8 mouse cellular contexts compared by ENCODE assay signal in genomic region chr13:81656091-81656850, GRCm38 (mm10). TPM values are rescaled to one million over a fixed set of nuclear protein-coding genes. Genes with fewer than 3 reads are reported as not detected.
DNase-seq lines count a peak whose midpoint lies in the region; ATAC-seq and TF ChIP-seq lines count a peak whose summit lies in the region.

No protein-coding gene starts in this region.

- H3K9ac ChIP-seq in lung, embryonic 15.5 days, result no peak overlapping the region
- H3K9ac ChIP-seq in forebrain, embryonic 11.5 days (ENCODE audit: low read length), result no peak overlapping the region; the same call in 1 of the 2 replicates
- H3K9ac ChIP-seq in limb, embryonic 14.5 days (ENCODE audit: low read depth, low read length, severe bottlenecking), result no peak overlapping the region

- H3K36me3 ChIP-seq in lung, embryonic 15.5 days, result no peaks in the 10 kb centered on the region
- H3K36me3 ChIP-seq in forebrain, embryonic 11.5 days (ENCODE audit: control insufficient read depth, insufficient read depth, low read length), result no peaks in the 10 kb centered on the region
- no peaks in the 10 kb centered on the region for H3K36me3 ChIP-seq in limb, embryonic 14.5 days (ENCODE audit: control insufficient read depth, insufficient read depth, low read length)

- no peaks in the 10 kb centered on the region for H3K27me3 ChIP-seq in lung, embryonic 15.5 days
- no peaks in the 10 kb centered on the region for H3K27me3 ChIP-seq in forebrain, embryonic 11.5 days (ENCODE audit: control insufficient read depth, insufficient read depth, low read length)
- no peaks in the 10 kb centered on the region for H3K27me3 ChIP-seq in limb, embryonic 14.5 days (ENCODE audit: control insufficient read depth, insufficient read depth, low read length)

- TF ChIP-seq POLR2A in limb, embryonic 14.5 days (IDR thresholded peaks at IDR 0.05; ENCODE audit: borderline replicate concordance, extremely low read depth, insufficient read depth, insufficient read length), result no peak

- peak overlapping the region; percentile 66 for H3K27ac ChIP-seq in lung, embryonic 15.5 days
- peak overlapping the region; percentile 94 for H3K27ac ChIP-seq in forebrain, embryonic 11.5 days (ENCODE audit: low read depth, low read length)
- H3K27ac ChIP-seq in limb, embryonic 14.5 days (replicated peaks; ENCODE audit: low read depth, low read length), result no peak overlapping the region

- WGBS in lung, embryonic 15.5 days, result 20% methylated on average over 14 of the region's 14 CpGs
- 11% methylated on average over 14 of the region's 14 CpGs for WGBS in forebrain, embryonic 11.5 days
- 43% methylated on average over 14 of the region's 14 CpGs for WGBS in limb, embryonic 14.5 days

- H3K4me1 ChIP-seq in lung, embryonic 15.5 days, result peaks cover 21% of the 10 kb centered on the region
- peaks cover 2% of the 10 kb centered on the region; the same call in 1 of the 2 replicates for H3K4me1 ChIP-seq in forebrain, embryonic 11.5 days (replicated peaks; ENCODE audit: control insufficient read depth, insufficient read depth, low read length)
- peaks cover 18% of the 10 kb centered on the region for H3K4me1 ChIP-seq in limb, embryonic 14.5 days (ENCODE audit: control insufficient read depth, insufficient read depth, low read length)

- DNase-seq in lung, postnatal 4 days, result no peak
- DNase-seq in forebrain, embryonic 11.5 days (ENCODE audit: low spot score), result no peak
- DNase-seq in limb, embryonic 14.5 days (ENCODE audit: low spot score), result peak; percentile 23
- DNase-seq in retina, embryonic 14.5 days (ENCODE audit: low spot score), result peak; percentile 68
- DNase-seq in ovary, postnatal 14 days (ENCODE audit: low spot score), result no peak

- no peak overlapping the region for H3K4me3 ChIP-seq in lung, embryonic 15.5 days
- H3K4me3 ChIP-seq in forebrain, embryonic 11.5 days (ENCODE audit: low read depth, low read length), result peak overlapping the region; percentile 78; the same call in 1 of the 2 replicates
- H3K4me3 ChIP-seq in limb, embryonic 14.5 days (replicated peaks; ENCODE audit: low read length), result no peak overlapping the region

- no peak for ATAC-seq in lung, embryonic 15.5 days (ENCODE audit: borderline replicate concordance, extremely low read depth, low FRiP score, low TSS enrichment)
- peak; percentile 12; the same call in 1 of the 2 replicates for ATAC-seq in forebrain, embryonic 11.5 days (replicated peaks; ENCODE audit: low FRiP score)
- ATAC-seq in limb, embryonic 14.5 days (ENCODE audit: low FRiP score, low read depth), result no peak
- ATAC-seq in erythroid progenitor cell, adult 5-6 weeks (replicated peaks; ENCODE audit: low FRiP score, poor library complexity, severe bottlenecking), result no peak
- no peak for ATAC-seq in frontal cortex, adult (ENCODE audit: low TSS enrichment)

- no peaks in the 10 kb centered on the region for H3K9me3 ChIP-seq in lung, embryonic 15.5 days
- H3K9me3 ChIP-seq in forebrain, embryonic 11.5 days (ENCODE audit: control insufficient read depth, low read length), result no peaks in the 10 kb centered on the region; the same call in 1 of the 2 replicates
- no peaks in the 10 kb centered on the region for H3K9me3 ChIP-seq in limb, embryonic 14.5 days (ENCODE audit: control insufficient read depth, low read length)

- peak overlapping the region; percentile 73 for H3K4me2 ChIP-seq in lung, embryonic 15.5 days
- H3K4me2 ChIP-seq in forebrain, embryonic 11.5 days (ENCODE audit: low read depth, low read length, severe bottlenecking), result peak overlapping the region; percentile 77
- H3K4me2 ChIP-seq in limb, embryonic 14.5 days (replicated peaks; ENCODE audit: low read depth, low read length, severe bottlenecking), result peak overlapping the region; percentile 60

RNA-seq across cellular contexts. Expression of gene Lysmd3, which starts 1.2 kb away (rescaled TPM):
- polyA plus RNA-seq in lung, embryonic 15.5 days (2015; fragmentation: Nextera tagmentation; extraction: Ambion mirVana), result 23.8 and 27.7 TPM in 2 replicates
- polyA plus RNA-seq in forebrain, embryonic 11.5 days (2014; fragmentation: Nextera tagmentation; extraction: Ambion mirVana), result 24.8 and 25.9 TPM in 2 replicates
- polyA plus RNA-seq in limb, embryonic 14.5 days (2012; rRNA removed), result 15.1 and 19.3 TPM in 2 replicates
- polyA plus RNA-seq in limb, embryonic 14.5 days (2014; fragmentation: Nextera tagmentation; extraction: Ambion mirVana), result 35.1 and 35.7 TPM in 2 replicates
- total RNA-seq in erythroid progenitor cell, adult 5-6 weeks (2015; ENCODE audit: low replicate concordance), result 28.1 and 59.9 TPM in 2 replicates
- total RNA-seq in erythroid progenitor cell, adult 5-6 weeks (2017; ENCODE audit: low replicate concordance), result 42.2 and 44.3 TPM in 2 replicates

RNA-seq across cellular contexts. Expression of gene Adgrv1, which starts 23.3 kb away (rescaled TPM):
- 2.1 and 2.4 TPM in 2 replicates for polyA plus RNA-seq in lung, embryonic 15.5 days (2015; fragmentation: Nextera tagmentation; extraction: Ambion mirVana)
- polyA plus RNA-seq in forebrain, embryonic 11.5 days (2014; fragmentation: Nextera tagmentation; extraction: Ambion mirVana), result 36.9 and 41.9 TPM in 2 replicates
- polyA plus RNA-seq in limb, embryonic 14.5 days (2012; rRNA removed), result 0.55 TPM in 2 replicates
- polyA plus RNA-seq in limb, embryonic 14.5 days (2014; fragmentation: Nextera tagmentation; extraction: Ambion mirVana), result 0.65 and 0.96 TPM in 2 replicates
- not detected in 2 replicates for total RNA-seq in erythroid progenitor cell, adult 5-6 weeks (2015; ENCODE audit: low replicate concordance)
- total RNA-seq in erythroid progenitor cell, adult 5-6 weeks (2017; ENCODE audit: low replicate concordance), result not detected in 2 replicates

RNA-seq across cellular contexts. Expression of gene Polr3g, which starts 54.5 kb away (rescaled TPM):
- 12.1 and 12.5 TPM in 2 replicates for polyA plus RNA-seq in lung, embryonic 15.5 days (2015; fragmentation: Nextera tagmentation; extraction: Ambion mirVana)
- 14.3 and 15.2 TPM in 2 replicates for polyA plus RNA-seq in forebrain, embryonic 11.5 days (2014; fragmentation: Nextera tagmentation; extraction: Ambion mirVana)
- 12.2 and 15.0 TPM in 2 replicates for polyA plus RNA-seq in limb, embryonic 14.5 days (2012; rRNA removed)
- 29.9 and 31.1 TPM in 2 replicates for polyA plus RNA-seq in limb, embryonic 14.5 days (2014; fragmentation: Nextera tagmentation; extraction: Ambion mirVana)
- 3.4 and 10.8 TPM in 2 replicates for total RNA-seq in erythroid progenitor cell, adult 5-6 weeks (2015; ENCODE audit: low replicate concordance)
- total RNA-seq in erythroid progenitor cell, adult 5-6 weeks (2017; ENCODE audit: low replicate concordance), result 1.4 and 1.9 TPM in 2 replicates

RNA-seq across cellular contexts. Expression of gene Mblac2, which starts 54.9 kb away (rescaled TPM):
- 4.8 and 6.3 TPM in 2 replicates for polyA plus RNA-seq in lung, embryonic 15.5 days (2015; fragmentation: Nextera tagmentation; extraction: Ambion mirVana)
- polyA plus RNA-seq in forebrain, embryonic 11.5 days (2014; fragmentation: Nextera tagmentation; extraction: Ambion mirVana), result 5.9 and 6.4 TPM in 2 replicates
- polyA plus RNA-seq in limb, embryonic 14.5 days (2012; rRNA removed), result 4.9 and 5.4 TPM in 2 replicates
- 12.4 and 14.1 TPM in 2 replicates for polyA plus RNA-seq in limb, embryonic 14.5 days (2014; fragmentation: Nextera tagmentation; extraction: Ambion mirVana)
- total RNA-seq in erythroid progenitor cell, adult 5-6 weeks (2015; ENCODE audit: low replicate concordance), result 2.1 TPM in 1 of 2 replicates, not detected in the other
- total RNA-seq in erythroid progenitor cell, adult 5-6 weeks (2017; ENCODE audit: low replicate concordance), result not detected in 2 replicates

Comparison
In these comparisons a context has a peak if more than half of its experiments do, and no peak if none do; other contexts are left out.
1. DNase-seq: peak in limb, embryonic 14.5 days (single experiment) and retina, embryonic 14.5 days (single experiment); none in lung, postnatal 4 days (0 of 2), forebrain, embryonic 11.5 days (single experiment) and ovary, postnatal 14 days (single experiment).
2. RNA of gene Adgrv1, which starts 23.3 kb away (polyA plus RNA-seq): 36.9 to 41.9 TPM in forebrain, embryonic 11.5 days; 2.1 to 2.4 TPM in lung, embryonic 15.5 days and 0.55 to 0.96 TPM in limb, embryonic 14.5 days; every median in the first group is over 10 times any median in the second.
3. Peak in every context shown above with its lines, with median percentiles within 50 percentile points of each other: H3K4me2 ChIP-seq.